Mouse (Mus musculus) cerebellum, adult (tissue): ENCODE results near the gene 4930469K13Rik.

Experiments
- ATAC-seq: cut with Nextera tagmentation; 2 replicates; pipeline ENCODE4 v1.9.2; 2017; ENCODE audit warnings: mild to moderate bottlenecking, moderate library complexity, mixed read lengths; ENCODE audit not compliant: insufficient number of reproducible peaks, low FRiP score, low TSS enrichment

Gene 4930469K13Rik

DNA sequence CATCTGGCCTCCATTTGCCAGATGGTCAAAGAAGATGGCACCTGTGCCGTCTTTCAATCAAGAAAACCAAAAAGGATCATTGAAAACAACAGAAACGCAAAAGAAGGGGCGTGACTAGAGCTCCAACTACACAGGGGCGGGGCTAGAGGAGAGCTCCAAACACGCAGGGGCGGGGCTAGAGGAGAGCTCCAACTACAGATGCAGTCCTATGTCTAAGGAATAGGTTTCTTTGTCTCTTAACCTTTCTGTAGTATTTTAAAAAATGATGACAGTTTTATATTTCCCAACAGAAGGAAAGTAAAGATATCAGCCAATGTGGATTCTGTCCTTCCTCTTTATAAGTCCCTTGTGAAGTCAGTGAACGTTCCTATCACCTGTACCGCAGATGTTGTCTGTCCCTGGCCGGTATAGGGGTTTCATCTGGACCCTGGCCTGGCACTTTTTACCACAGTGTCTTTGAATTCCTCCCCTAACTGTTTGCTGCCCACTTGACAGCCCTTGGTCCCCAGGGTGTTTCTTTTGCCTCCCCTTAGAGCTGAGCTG, 153.5 kb downstream of the 4930469K13Rik start:
- ATAC-seq: no peak

DNA sequence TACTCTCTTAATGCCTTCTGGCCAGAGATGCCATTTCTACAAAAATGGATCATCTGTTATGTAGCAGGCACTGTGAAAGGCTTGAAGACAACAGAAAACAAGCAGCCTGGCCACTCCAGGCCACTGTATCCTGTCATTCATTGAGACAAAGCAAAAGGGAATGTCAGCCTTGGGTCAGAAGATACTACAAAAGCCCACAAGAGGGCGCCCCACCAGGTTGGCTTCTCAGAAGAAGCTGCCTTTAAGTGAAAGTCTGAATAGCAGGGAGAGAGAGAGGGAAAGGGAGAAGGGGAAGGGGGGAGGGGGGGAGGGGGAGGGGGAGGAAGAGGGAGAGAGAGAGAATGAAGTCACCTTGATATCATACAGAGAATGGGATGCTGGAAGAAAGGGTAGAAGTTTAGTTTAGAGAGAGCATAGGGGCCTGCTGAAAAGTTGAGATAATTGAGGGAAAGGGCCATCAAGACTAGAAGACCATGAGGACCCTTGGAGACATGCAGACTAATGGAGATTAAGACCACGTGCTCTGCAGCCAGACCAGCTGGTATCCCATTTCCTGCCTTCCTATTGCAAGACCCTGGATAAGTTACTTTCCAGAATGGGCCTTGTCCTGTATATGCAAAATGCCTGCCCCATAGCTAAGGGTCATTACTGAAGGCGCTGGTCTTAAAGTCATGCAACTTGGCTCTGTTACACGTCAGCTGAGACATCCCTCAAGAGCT, 154.1 kb downstream of the 4930469K13Rik start:
- ATAC-seq: no peak

- ATAC-seq: no peak
These were observed 154.8 kb downstream of the 4930469K13Rik start for GRCm38 (mm10) chr11:33943565-33943964.

GRCm38 (mm10) chr11:33939456-33940113, 158.8 kb downstream of the 4930469K13Rik start:
- ATAC-seq: no peak

- no peak for ATAC-seq
These were observed 159.6 kb downstream of the 4930469K13Rik start for GRCm38 (mm10) chr11:33938561-33939274.

DNA sequence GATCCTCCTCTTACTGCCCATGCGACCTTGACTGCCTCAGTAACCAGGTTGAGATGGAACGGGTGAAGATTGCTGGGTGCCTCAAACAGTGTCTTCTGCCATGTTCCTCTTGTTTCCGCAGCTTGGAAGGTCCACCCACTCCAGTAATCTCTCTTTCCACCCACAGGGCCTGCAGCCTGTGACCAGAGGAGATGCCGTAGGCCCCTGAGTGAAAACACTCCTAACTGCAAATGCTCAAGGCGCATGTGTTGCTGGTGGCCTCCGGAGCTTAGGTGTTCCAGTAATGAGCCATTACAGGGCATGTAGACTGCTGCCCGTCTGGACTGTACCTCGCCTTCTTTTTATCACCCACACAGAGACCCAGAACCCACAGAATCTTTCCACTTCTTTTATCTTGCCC, 160.7 kb downstream of the 4930469K13Rik start:
- no peak for ATAC-seq

DNA sequence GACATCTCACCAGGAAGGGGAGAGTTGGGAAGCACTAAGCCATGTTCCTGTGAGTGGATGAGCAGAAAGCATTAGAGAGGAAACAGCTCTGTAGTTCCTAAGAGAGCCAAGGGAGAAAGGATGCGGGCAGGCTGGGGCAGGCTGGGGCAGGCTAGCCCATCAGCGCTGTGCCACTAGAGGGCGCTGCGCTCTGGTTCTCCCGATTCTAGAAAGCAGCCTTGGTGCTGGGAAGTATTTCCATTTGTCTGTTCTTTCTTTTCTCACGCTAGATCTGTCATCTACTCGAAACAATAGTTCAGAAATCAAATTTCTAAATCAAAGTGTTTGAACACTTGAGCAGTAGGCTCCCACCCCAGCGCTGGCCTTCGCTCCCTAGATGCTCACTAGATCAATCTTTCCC, 164.1 kb downstream of the 4930469K13Rik start:
- no peak for ATAC-seq

DNA sequence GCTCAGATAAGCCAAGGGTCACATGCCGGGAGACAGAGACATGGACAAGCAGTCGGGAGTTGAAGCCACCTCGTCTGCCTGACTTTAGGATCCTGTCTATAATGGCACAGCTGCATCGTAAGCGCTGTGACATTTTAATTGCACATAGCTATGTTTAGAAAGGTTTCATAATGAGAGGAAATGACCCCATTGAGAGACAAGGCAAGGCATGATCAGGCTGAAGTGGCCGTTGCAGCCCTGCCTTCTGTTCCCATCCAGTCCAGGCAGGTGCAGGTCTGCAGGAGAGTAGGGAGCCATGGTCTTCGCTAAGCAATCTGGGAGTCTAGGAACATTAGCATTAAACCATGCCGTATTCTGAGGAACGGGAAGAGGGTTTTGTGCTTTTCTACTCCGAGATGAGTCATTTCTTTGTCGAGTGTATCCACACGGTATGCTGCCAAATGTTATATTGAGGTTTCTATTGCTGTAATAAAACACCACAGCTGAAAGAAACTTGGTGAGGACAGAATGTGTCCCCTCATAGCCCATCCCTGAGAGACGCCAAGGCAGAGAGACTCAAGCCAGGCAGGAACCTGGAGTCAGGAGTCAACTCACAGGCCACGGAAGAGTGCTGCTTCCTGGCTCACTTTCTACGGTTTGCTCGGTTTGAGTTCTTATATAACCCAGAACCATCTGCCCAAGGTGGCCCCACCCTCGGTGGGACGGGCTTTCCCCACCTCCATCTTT, 165.8 kb downstream of the 4930469K13Rik start:
- no peak for ATAC-seq

DNA sequence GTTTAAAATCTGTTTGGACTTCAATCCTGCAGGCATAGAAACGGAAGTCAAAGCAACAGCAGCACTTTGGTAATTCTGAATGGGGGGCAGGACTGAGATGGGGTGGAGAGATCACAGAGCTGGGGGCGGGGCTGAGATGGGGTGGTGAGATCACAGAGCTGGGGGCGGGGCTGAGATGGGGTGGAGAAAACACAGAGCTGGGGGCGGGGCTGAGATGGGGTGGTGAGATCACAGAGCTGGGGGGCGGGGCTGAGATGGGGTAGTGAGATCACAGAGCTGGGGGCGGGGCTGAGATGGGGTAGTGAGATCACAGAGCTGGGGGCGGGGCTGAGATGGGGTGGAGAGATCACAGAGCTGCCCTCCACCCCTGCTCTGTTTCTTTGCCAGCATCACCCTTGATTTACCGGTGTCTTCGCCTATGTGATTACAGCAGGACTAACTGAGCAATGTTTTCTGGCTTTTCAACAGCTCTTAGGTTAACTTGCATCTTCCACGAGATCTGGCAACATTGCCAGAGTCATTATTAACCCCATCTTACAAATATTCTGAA, 166.4 kb downstream of the 4930469K13Rik start:
- ATAC-seq: no peak

GRCm38 (mm10) chr11:33929412-33929811, 168.9 kb downstream of the 4930469K13Rik start:
- no peak for ATAC-seq

DNA sequence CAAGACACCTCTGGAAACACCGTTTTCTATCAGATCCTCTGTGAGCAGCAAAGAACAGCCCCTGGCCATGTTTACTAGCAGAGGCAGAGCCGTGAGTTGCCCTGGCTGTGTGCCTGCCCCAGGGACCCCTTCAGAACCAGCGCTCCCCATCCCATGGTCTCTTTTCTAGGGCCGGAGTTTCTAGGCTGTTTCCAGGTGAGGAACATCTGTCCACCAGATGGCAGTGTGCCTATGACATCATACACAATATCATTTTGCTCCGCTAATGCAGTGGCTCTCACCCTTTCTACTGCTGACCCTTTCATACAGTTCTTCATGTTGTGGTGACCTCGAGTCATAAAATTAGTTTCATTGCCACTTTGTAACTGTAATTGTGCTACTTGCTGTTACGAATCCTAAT, 169.7 kb downstream of the 4930469K13Rik start:
- no peak; the same call in 1 of the 2 replicates for ATAC-seq

DNA sequence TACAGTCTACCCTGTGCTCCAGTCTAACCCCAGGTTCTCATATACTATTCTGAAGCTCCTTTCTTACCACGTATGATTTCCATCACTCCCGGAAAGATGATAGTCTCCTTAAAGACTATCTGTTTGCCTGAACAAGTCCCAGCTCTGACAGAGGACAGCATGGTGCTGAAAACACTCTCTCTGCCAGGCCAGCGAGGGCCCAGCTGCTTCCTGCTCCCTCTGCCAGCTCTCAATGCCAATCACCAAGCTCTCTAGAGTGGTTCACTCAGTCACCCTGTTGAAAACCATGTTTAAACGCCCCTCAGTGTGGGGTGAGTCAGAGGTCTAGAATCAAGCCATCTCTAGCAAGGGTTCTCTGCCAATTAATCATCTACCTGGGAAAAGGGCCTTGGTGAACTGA, 170.5 kb downstream of the 4930469K13Rik start:
- no peak for ATAC-seq

- no peak for ATAC-seq
These were observed 171.0 kb downstream of the 4930469K13Rik start for GRCm38 (mm10) chr11:33927321-33927720.

- no peak for ATAC-seq
These were observed 171.8 kb downstream of the 4930469K13Rik start for GRCm38 (mm10) chr11:33926551-33926950.

DNA sequence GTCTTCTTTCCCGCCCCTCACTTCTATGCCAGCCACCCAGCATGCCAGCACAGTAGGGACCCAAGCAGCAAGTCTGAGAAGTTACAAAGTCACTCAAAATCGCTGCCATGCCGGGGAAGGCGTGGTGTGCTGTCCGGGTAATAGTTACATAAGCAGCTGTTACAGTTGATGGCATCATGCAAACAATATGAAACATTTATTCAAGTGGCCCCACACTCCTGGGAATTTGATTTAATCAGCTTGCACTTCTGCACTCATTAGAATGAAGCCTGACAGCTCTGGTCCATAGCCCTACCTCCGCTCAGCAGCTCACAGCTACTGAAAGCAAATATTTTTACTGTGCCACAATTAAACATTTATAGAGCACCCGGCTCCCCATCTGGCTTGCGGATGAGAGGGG, 172.6 kb downstream of the 4930469K13Rik start:
- no peak for ATAC-seq
